Mouse (Mus musculus): ENCODE data around the gene Prr12.
A peak's percentile ranks its signal among the peaks of the same experiment; 100 is the strongest.
"Not testable (repeated sequence)": the region's sequence is repeated elsewhere in the genome, so short reads cannot be mapped to it uniquely, and the experiment has no call there.

Prr12 gene

GRCm38 (mm10) chr7:45052862-45053116, at the start of gene Prr12:
Gene Prr12 (minus strand): TSS chr7:45052881.
- no peak for DNase-seq (ENCODE audit: low spot score in 2 of 2)

- no peak for DNase-seq (ENCODE audit: low spot score in 2 of 2)
Observed at GRCm38 (mm10) chr7:45102441-45102840, 49.8 kb upstream of the Prr12 start.

- DNase-seq (ENCODE audit: low spot score in 2 of 2): no peak
Observed at GRCm38 (mm10) chr7:45100046-45100445, 47.4 kb upstream of the Prr12 start.

DNA sequence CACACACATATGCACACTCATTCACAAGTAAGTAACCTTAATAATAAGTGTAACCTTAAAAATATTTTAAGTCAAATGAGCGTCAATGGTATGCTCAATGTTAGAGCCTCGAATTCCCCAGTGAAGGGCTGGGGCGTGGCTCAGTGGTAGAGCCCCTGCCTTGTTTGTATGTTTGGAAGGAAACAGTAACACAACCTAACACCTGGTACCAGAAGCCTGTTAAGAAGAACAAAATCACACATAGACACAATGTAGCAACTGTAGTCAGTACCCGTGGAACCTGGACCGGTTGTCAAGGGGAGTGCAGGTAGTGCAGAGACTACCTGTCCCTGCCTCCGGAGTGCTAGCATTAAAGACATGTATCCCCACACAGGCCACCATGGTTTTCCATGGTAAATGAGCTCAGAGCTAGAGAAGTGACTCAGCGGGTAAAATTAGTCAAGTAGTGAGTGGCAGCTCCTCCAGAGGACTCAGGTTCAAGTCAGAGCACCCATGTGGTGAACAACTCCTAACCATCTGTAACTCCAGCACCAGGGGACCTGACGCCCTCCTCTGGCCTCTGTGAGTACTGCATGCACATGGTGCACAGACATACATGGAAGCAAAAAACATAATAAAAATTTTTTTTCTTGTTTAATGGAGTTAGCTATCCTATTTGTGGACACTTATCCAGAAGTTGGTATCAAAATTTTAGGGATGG, 46.0 kb upstream of the Prr12 start:
- DNase-seq (ENCODE audit: low spot score in 2 of 2): no peak

- DNase-seq (ENCODE audit: low spot score in 2 of 2): no peak
Observed at GRCm38 (mm10) chr7:45097479-45097878, 44.8 kb upstream of the Prr12 start.

DNA sequence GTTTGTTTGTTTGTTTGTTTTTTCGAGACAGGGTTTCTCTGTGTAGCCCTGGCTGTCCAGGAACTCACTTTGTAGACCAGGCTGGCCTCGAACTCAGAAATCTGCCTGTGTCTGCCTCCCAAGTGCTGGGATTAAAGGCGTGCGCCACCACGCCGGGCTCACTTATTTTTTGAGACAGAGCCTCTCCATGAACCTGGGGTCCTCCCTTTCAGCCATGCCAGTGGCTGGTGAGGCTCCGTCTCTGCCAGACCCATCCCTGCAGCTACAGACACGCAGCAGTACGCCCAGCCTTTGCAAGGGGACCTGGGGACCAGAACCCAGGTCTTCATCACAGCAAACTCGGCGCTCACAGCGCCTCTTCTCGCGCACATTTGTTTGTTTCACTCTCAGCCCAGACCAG, 43.3 kb upstream of the Prr12 start:
- not testable (repeated sequence) for DNase-seq (ENCODE audit: low spot score in 2 of 2)

GRCm38 (mm10) chr7:45095367-45095766, 42.7 kb upstream of the Prr12 start:
- DNase-seq (ENCODE audit: low spot score in 2 of 2): no peak

- DNase-seq (ENCODE audit: low spot score in 2 of 2): no peak
Observed at GRCm38 (mm10) chr7:45094121-45094520, 41.4 kb upstream of the Prr12 start.

DNA sequence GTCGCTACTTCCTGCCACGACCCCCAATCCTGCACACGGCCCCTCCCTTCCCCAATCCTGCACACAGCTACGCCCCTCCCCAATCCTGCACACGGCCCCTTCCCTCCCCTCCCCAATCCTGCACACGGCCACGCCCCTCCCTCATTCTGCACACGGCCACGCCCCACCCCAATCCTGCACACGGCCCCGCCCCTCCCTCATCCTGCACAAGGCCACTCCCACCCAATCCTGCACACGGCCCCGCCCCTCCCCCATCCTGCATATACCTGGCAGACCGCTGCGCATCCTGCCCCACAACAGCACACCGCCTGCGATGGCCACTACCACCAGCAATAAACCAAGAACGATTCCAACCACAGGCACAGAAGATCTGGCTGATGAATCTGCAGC, 40.8 kb upstream of the Prr12 start:
- DNase-seq (ENCODE audit: low spot score in 2 of 2): no peak

GRCm38 (mm10) chr7:45092828-45093515, 40.3 kb upstream of the Prr12 start:
- DNase-seq (ENCODE audit: low spot score in 2 of 2): no peak

DNA sequence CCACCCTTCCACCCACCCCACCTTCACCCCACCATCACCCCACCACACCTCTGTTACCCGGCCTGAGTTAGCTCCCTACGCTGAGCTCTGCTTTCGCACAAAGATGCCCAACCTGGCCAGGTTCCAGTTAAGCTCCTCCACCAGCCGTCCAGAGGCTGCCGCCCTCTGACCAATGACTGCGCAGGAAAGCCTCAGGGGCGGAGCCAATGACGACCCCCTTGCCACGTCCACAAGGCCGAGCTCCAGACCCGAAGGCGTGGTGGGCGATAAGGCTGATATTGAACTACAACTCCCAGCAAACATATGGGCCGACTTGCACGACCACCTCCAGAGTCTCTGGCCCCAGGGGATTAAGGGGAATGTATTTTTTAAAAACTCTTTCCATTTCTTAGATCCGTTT, 39.4 kb upstream of the Prr12 start, which contains the start of gene Rcn3:
TSS of gene Rcn3 (minus strand) at position 174 of the 400 bp plus-strand sequence.
- peak; percentile 49 to 54 for DNase-seq (ENCODE audit: low spot score in 2 of 2)

DNA sequence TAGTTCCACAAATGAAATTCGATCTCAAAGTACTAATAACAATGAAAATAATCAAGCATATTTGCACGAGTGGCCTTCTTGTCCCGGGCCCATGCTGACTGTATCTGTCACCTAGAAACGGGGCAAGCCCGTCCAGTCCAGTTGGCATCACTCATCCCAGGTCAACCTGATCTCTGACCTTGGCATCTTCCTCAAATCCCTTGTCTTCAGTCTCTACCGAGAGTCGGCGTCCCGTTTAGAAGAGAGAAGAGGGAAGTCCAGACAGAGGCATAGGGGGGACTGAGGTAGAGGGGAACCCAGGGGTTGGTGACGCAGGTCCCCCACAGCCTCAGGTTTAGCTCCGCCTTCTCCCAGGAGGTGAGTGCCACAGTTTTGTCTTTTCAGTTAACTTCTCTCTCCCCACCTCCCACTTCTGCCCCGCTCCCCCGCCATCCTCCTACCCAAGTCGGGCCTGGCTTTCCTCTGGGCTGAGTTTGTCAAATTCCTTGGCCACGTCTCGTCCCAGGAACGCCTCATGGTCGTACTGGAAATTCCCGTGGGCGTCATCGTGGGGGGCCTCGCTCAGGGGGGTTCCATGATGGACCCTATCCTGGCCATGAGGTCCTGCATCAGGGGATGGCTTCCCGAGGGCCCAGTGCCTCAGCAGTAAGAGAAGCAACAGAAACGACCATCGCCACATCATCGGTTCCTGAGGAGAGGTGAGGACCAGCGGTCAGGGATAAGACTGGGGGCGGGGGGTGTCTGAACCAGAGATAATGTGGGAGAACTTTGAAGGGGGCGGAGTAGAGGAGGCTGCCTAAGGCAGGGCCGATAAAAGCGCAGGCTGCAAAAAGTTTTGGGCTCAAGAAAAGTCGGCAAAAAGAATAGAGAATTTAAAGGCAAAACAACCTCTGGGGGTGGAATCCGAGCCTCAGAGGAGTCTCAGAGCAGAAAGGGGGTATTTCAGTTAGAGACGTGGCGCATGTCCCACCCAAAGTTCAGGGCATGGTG, 38.6 kb upstream of the Prr12 start:
- no peak for DNase-seq (ENCODE audit: low spot score in 2 of 2)

- peak; percentile 31 to 53 for DNase-seq (ENCODE audit: low spot score in 2 of 2)
Observed at GRCm38 (mm10) chr7:45090251-45090977, 37.7 kb upstream of the Prr12 start.

- no peak for DNase-seq (ENCODE audit: low spot score in 2 of 2)
Observed at GRCm38 (mm10) chr7:45088597-45088996, 35.9 kb upstream of the Prr12 start.

DNA sequence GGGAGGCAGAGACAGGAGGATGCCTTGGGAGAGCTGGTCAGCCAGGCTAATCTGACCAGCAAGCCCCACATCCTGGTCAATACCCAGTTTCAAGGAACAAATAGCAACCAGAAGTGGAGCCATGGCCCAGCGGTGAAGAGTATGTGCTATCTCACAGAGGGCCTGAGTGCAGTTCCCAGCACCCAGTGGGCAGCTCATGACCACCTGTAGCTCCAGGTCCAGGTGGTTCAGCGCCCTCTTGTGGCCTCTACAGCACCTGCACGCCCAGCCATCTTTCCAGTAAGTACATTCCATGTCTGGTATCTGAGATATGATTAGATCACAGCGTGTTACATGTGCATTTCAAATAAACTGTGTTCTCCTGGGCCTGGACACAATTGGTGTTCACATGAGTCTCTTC, 33.4 kb upstream of the Prr12 start:
- DNase-seq (ENCODE audit: low spot score in 2 of 2): no peak

- peak in 1 of 2 experiments; percentile 47 for DNase-seq (ENCODE audit: low spot score in 2 of 2)
Observed at GRCm38 (mm10) chr7:45083300-45083890, 30.7 kb upstream of the Prr12 start.

DNA sequence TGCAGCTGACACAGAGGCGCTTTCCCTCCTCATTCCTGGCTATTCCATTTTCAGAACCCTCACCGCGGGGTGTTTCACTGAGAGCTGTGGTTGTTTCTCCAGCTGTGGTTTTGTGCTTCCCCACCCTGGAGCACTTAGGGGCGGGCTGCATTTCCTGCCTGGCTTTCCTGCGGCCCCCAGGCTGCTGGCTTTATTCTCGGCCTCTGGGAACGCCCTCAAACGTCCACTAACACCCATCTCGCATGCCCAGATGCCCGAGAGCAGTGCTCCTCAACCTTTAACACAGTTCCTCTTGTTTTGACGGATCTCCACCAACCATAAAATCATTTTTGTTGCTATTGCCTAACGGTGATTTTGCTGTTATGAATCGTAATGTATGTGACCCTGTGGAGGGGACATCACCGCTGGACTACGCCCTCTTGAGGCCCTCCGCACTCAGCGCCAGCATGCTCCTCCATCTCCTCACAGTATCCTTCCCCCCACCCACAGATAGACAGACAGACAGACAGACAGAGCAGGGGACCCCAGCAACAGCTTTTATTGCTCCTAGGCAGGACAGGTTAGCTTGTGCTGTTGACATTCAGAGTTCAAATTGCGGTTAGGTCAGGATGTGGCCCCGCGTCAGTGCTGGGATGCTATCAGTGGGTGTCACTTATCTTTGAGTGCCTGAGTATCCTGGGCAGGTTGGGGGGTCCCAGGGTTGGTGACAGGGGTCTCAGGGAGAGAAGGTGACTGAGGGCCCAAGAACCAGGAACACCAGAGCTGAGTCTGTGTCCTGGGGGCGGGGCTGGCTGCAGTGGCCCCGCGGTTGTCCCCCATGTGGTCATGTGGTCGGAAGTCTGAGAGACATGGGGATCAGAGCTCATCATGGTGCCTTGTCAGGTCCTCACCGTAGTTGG, 30.0 kb upstream of the Prr12 start:
- peak; percentile 73 to 77 for DNase-seq (ENCODE audit: low spot score in 2 of 2)

GRCm38 (mm10) chr7:45081016-45081415, 28.3 kb upstream of the Prr12 start:
- no peak for DNase-seq (ENCODE audit: low spot score in 2 of 2)

DNA sequence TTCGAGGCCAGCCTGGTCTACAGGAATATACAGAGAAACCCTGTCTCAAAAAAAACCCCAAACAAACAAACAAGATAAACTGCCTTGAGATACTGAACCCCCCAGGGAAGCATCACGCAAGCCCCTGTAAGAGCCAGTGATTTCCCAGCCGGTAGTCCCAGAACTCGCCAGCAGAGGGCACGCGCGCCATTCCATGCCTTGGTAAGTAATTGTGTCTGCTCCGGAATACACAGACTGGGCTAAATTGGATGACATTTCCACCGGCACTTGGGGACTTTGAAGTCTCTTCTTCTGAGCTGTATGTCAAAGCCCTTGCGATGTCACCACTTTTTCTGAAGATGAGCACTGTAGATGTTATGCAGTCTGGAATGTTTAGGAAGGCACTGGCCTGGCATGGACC, 27.2 kb upstream of the Prr12 start:
- DNase-seq (ENCODE audit: low spot score in 2 of 2): peak; percentile 82 to 88

DNA sequence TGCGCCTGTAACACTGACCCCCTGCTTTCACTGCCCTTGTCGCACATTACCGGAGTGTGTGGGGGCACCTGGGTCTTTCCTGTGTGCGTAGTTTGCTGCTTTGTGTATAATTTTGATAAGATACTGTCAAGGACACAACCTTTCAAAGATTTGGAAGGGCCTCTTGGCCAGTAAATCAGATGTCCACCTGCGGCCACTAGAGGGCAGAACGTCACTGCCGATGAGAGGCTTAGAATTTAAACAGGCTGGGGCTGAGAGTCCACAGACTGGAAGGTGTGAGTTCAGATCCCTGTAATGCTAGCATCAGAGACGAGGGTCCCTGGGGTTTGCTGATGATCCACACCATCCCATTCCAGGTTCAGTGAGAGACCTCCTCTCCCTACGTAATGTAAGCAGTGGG, 25.8 kb upstream of the Prr12 start:
- peak; percentile 67 to 74 for DNase-seq (ENCODE audit: low spot score in 2 of 2)

Data from spleen, postnatal 36 days (tissue).